Mouse (Mus musculus) kidney, postnatal 4 days (tissue): Measurements from ENCODE around the gene Oprd1.

Experiments
- DNase-seq, 2 experiments: peaks; one replicate each; pipeline ENCODE4 v3.0.0; 2021; ENCODE audit warnings: mixed read lengths in 2 of 2

Oprd1 gene

GRCm38 (mm10) chr4:132078296-132078714 lies 66.0 kb downstream of the Oprd1 start:
- DNase-seq: no peak

- no peak for DNase-seq
Measured at GRCm38 (mm10) chr4:132077445-132077844, 66.8 kb downstream of the Oprd1 start.

- DNase-seq: peak; percentile 50 to 66
Measured at GRCm38 (mm10) chr4:132076480-132077405, 67.5 kb downstream of the Oprd1 start.

GRCm38 (mm10) chr4:132075796-132076195 lies 68.5 kb downstream of the Oprd1 start:
- DNase-seq: no peak

DNA sequence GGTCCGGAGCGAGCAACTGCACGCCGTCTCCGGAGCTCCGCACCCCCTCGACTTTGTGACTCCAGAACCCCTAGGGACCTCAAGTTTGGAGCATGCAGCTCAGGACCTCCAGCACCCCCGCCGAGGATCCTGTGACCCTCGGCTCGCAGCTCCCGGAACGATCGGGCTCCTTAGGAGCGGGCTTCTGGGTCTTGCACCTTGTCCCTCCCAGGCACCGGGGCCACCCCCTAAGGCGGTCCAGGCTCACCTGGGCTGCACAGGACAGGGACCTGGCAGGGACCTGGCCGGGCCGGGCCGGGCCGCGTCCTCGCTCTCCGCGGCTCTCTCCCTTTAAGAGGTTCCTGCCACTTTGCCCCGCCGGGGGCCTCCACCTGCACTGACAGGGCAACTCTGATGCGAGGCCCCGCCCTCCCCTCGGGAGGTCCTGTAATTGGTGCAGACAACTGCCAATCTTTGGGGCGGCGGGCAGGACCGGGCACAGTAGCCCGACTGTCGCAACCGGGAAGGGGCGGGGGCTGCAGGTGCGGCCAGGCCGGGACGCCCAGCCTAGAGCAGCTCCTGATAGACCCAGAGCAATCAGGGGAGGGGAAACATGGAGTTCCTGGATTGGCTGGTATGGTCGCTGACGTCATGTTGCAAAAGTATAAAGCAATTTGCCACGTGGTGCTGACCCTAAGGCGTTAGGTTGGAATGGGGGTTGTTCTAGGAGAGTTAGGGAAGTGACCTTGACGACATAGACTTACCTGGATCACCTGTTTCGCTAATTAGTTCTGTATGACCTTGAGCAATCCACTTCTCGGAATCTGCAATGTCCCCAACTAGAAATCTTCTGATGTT lies 69.1 kb downstream of the Oprd1 start, which contains the start of gene Epb41:
Epb41 (minus strand) TSS at position 389 of the 837 bp plus-strand sequence.
- peak; percentile 98 for DNase-seq

- DNase-seq: peak; percentile 56 to 69
Measured at GRCm38 (mm10) chr4:132074077-132074932, 70.0 kb downstream of the Oprd1 start, which contains the start of gene Gm10300. TSS of gene Gm10300 (plus strand) at chr4:132074697.

- DNase-seq: peak; percentile 47 to 67
Measured at GRCm38 (mm10) chr4:132072946-132073345, 71.3 kb downstream of the Oprd1 start.

DNA sequence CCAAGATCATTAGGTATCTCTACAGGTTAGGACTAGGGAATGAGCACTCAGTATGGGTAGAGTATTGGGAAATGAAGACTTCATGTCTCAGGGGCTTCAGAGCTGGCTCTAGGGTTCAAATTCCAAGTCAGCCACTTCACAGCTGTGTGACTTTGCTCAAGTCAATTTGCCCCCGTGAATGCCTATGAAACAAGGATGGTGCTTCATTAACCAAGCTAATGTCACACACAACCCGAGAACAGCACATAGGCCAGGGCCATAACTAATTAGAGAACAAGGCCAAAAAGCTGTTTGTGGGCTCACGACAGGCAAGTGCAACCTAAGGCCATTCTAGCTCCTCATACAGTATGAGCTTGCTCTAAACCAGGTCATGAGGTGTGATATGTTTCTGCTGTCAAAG lies 72.1 kb downstream of the Oprd1 start:
- DNase-seq: no peak

DNA sequence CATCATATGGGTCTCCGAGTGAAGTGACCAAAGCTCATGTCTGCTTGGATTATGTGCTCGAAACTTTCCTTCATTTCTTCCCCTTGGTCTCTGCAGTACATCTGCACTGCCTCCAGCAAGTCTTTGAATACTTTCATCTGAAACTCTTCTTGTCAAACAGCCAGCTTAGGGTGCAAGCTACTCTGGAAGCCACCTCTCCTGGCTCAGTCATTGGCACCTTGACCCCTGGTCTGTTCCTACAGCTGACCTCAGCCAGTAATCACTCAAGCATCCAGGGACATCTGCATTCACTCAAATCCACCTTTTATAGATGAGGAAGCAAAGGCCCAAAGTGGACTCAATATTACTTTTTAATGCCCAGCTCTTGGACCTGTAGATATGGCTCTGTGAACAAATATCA lies 72.6 kb downstream of the Oprd1 start:
- DNase-seq: no peak

DNA sequence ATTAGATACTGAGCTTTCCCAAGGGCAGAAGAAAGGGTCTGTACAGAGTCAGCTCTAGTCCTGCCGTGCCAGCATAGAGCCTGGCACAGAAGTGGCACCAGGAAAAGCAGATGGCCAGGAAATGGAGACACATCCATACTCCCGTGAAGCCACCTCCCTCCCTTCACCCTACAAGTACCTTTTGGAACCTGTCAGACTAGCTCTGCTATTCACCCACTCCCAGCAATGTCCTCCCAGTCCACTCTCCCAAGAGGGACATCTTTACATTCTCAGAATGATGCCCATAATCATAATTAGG lies 76.4 kb downstream of the Oprd1 start:
- no peak for DNase-seq

GRCm38 (mm10) chr4:132067112-132067937 lies 77.0 kb downstream of the Oprd1 start:
- DNase-seq: no peak

GRCm38 (mm10) chr4:132066101-132066773 lies 78.0 kb downstream of the Oprd1 start:
- peak; percentile 69 to 74 for DNase-seq

GRCm38 (mm10) chr4:132065578-132065977 lies 78.7 kb downstream of the Oprd1 start:
- no peak for DNase-seq

GRCm38 (mm10) chr4:132064550-132064949 lies 79.7 kb downstream of the Oprd1 start:
- DNase-seq: no peak

DNA sequence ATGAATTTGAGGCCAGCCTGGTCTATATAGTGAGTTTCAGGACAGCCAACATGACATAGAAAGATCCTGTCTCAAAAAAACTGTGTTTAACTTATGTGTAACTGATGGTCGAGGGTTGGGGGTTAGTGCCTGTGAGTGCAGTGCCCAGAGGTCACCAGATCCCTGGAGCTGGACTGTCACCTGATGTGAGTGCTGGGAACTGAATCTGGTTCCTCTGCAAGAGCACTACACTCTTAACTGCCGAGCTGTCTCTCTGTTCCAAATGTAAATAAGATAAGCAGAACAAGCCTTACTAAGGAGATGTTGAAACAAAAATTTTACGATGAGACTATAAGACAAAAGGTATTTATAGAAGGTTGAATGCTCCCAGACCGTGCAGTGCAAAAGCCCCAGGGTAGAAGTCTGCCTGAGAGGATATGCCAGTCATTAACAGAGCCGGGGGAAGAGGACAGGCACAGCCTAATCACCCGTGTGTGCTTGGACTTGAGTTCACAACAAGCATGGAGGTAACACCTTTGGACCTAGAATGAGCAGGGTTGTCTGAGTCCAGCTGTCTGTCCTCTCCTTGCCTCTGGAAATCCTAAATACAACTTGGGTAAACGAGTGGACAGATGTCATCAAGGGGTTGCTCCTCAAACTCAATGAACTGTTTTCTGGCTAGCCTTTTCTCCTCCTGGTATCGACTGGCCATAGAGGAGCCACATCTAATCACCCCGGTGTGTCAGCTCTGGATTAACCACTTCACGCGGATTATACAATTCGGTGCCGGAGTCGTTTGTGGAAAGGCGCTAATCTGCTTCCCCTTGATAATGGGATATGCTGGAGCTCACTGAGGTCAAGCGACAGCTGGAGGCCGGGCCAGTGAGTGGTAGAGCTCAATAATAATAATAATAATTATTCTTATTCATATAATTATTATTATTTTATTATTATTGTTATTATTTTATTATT lies 81.1 kb downstream of the Oprd1 start:
- no peak for DNase-seq

GRCm38 (mm10) chr4:132062289-132062688 lies 82.0 kb downstream of the Oprd1 start:
- DNase-seq: no peak
